Mouse (Mus musculus) liver, embryonic 16.5 days (tissue): ENCODE results near the gene Ncf4. TPM values are rescaled to one million over a fixed set of nuclear protein-coding genes. Genes with fewer than 3 reads are reported as not detected.

Experiments
- microRNA-seq: library from miRNA; unstranded; fragments of <30 nt; microRNA quantifications from one replicate; pipeline ENCODE4, GENCODE M21; 2016
- polyA plus RNA-seq: library from polyadenylated mRNA; unstranded; fragments of >200 nt; fragmentation: Nextera tagmentation; extraction: Ambion mirVana; gene quantifications from 2 replicates; pipeline ENCODE4 v1.2.1, GENCODE M21; 2015

The Ncf4 gene
- polyA plus RNA-seq, 1 experiment from 2014 or later, result 49.9 TPM

Small RNAs within 50 kb of the gene (microRNA-seq; reads per million reads assigned to microRNA genes)
- gene Mir7676-1, result not detected

Other genes with a start within 250 kb of the Ncf4 start
- gene Cacng2, start 124.8 kb upstream of the Ncf4 start, polyA plus RNA-seq, result not detected in 2 replicates
- 26.6 and 27.8 TPM in 2 replicates for gene Ift27, start 70.7 kb upstream of the Ncf4 start, polyA plus RNA-seq
- gene Pvalb, start 38.4 kb upstream of the Ncf4 start, polyA plus RNA-seq, result not detected in 2 replicates
- 1.3 and 1.9 TPM in 2 replicates for gene Csf2rb2, start 60.9 kb downstream of the Ncf4 start, polyA plus RNA-seq
- gene Csf2rb, start 81.0 kb downstream of the Ncf4 start, polyA plus RNA-seq, result 5.7 and 7.1 TPM in 2 replicates
- gene Tex33, start 151.1 kb downstream of the Ncf4 start, polyA plus RNA-seq, result 0.13 TPM in 1 of 2 replicates, not detected in the other
- gene Tst, start 161.1 kb downstream of the Ncf4 start, polyA plus RNA-seq, result 240 and 265 TPM in 2 replicates
- gene Mpst, start 161.6 kb downstream of the Ncf4 start, polyA plus RNA-seq, result 5.9 and 7.5 TPM in 2 replicates
- gene Kctd17, start 183.8 kb downstream of the Ncf4 start, polyA plus RNA-seq, result 3.6 and 4.9 TPM in 2 replicates
- 29.6 and 33.7 TPM in 2 replicates for gene Tmprss6, start 223.8 kb downstream of the Ncf4 start, polyA plus RNA-seq